Mouse (Mus musculus) adrenal gland, adult 8-10 months (tissue): Measurements from ENCODE around the gene Insyn1. TPM values are rescaled to one million over a fixed set of nuclear protein-coding genes. Genes with fewer than 3 reads are reported as not detected.

ENCODE experiments used
- DNase-seq: peaks from one replicate; pipeline ENCODE4 v3.0.0; 2022
- total RNA-seq, 4 experiments: library from RNA; stranded (reverse); gene quantifications; 2 replicates each; pipeline ENCODE4 v1.2.4; 2022

Gene Insyn1
- total RNA-seq, 4 experiments from 2014 or later, result 10.8 to 13.7 (median 12.4) TPM

GRCm38 (mm10) chr9:58489133-58489864 lies 896 bp downstream of the Insyn1 start:
- no peak for DNase-seq

DNA sequence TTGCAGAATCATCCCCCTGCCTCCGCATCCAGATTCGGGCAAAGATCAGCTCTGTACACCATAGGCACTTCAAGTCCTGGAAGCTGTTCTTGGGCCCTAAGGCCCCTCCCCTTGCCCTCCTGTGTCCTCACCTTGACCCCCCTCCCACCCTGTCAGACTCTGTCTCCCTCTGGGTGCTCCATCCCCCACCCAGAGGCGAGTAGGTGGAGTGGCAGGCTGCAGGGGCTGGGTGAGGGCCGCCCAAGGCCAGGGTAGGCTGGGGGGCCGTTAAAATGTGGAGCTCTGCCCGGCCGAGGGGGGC lies 1.4 kb downstream of the Insyn1 start:
- no peak for DNase-seq

DNA sequence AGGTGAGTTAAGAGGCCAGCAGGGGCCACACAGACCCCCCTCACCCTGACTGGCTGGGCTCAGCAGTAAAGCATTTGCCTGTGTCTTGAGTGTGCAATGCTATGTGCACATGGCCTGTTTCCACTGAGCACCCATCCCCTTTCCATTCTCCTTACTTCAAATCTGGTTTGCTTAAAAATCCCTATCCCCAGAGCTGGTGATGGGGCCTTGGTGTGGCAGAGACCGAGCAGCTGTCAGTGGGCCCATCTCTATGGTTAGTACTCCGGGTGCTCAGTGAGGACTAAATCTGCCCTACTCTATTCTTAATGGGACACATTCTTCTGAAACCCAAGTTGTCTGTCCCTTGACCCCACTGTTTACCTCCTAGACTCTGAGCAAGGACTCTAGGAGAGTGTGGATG lies 2.0 kb downstream of the Insyn1 start:
- DNase-seq, result no peak

DNA sequence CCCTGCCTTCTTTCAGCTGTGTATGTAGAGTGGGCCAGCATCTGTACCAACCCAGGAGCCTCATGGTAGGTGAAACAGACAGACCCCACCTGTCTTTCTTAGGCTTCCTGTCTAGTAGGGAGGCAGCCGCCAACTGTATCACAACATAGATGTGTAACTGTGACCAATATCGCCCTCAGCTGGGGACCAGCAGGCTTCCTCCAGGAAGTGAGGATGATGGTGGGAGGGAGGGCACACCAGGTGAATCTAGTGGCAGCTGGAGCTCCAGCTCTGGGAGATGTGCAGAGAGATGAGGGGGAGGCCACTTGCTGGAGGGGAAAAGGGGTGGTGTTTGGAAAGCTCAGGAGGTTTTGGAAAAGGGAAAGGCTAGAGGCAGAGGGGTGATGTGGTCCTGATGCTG lies 6.6 kb downstream of the Insyn1 start:
- no peak for DNase-seq

- DNase-seq, result no peak
Observed at GRCm38 (mm10) chr9:58496470-58497182, 8.2 kb downstream of the Insyn1 start.

- DNase-seq, result no peak
Observed at GRCm38 (mm10) chr9:58497942-58498341, 9.5 kb downstream of the Insyn1 start.

DNA sequence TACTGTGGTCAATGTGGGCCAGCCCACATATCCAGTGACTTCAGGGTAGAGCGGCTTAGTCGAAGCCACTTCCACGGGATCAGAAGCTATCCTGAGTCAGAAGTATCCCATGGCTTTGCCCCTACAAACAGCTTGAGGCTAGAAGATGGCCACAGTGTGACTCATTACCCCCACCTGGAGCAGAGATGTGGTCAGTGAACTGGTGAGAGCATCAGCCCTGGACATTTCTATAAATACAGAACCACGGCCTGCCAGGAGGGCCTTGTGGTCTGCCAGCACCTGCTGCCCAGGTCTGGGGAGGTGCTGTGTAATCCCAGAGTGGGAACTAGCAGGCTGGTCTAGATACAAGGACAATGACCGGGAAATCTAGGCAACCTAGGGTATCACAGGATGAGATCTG lies 12.5 kb downstream of the Insyn1 start:
- no peak for DNase-seq

- no peak for DNase-seq
Observed at GRCm38 (mm10) chr9:58507216-58508005, 19.0 kb downstream of the Insyn1 start.

- DNase-seq, result no peak
Observed at GRCm38 (mm10) chr9:58510452-58510851, 22.0 kb downstream of the Insyn1 start.

GRCm38 (mm10) chr9:58513749-58514148 lies 25.3 kb downstream of the Insyn1 start:
- DNase-seq, result no peak

GRCm38 (mm10) chr9:58516480-58516879 lies 28.1 kb downstream of the Insyn1 start:
- DNase-seq, result no peak

DNA sequence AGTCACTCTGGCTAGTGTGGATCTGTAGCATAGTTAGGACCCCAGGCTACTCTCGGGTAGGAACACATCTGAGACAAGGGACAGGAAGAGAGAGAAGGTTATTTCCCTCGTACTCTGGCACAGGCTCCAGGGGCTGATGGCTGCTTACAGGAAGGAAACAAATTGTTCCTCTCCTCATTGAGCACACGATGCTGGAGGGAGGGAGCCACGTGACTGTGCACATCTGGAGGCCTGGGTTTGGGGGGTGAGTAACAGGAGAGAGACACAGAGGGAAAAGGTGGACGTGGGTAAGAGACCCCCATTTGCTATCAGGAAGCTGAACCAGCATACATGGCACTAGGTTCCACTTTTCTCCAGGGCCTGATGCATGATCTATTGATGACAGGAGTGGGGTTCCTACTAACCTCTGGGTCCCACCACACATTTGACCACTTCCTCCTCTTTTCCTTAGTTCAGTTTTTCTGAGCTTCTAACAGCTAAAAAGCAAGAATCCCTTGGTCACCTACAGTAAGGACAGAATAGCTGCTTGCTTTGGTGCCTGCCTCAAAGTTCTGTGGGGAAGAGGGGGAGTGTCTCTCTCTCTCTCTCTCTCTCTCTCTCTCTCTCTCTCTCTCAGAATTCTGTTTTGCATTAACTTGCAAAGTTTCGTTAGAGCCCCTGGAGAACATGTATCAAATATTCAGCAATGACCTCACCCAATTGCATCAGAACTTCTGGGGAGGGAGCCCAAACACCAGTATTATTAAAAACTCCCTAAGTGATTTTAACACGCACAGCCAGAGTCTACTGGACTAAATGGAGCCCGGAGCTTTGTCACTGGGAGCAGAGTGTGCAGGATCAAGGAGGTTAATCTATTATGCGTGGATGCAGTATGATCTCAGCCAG lies 29.7 kb downstream of the Insyn1 start:
- no peak for DNase-seq

DNA sequence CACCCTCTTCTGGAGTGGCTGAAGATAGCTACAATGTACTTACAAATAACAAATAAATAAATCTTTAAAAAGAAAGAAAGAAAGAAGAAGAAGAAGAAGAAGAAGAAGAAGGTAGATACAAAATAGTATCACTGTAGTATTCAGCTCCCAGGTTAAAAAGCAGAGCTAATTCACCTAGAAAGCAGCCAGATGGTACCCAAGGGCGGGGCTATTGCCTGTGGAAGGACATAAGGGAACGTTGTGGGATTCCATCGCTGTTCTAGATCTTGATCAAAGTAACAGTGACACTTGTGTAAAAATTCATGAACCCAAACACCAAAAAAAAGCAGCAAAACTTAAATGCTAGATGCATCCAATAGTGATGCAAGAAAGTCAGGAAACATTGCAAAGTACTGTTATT lies 31.6 kb downstream of the Insyn1 start:
- no peak for DNase-seq

DNA sequence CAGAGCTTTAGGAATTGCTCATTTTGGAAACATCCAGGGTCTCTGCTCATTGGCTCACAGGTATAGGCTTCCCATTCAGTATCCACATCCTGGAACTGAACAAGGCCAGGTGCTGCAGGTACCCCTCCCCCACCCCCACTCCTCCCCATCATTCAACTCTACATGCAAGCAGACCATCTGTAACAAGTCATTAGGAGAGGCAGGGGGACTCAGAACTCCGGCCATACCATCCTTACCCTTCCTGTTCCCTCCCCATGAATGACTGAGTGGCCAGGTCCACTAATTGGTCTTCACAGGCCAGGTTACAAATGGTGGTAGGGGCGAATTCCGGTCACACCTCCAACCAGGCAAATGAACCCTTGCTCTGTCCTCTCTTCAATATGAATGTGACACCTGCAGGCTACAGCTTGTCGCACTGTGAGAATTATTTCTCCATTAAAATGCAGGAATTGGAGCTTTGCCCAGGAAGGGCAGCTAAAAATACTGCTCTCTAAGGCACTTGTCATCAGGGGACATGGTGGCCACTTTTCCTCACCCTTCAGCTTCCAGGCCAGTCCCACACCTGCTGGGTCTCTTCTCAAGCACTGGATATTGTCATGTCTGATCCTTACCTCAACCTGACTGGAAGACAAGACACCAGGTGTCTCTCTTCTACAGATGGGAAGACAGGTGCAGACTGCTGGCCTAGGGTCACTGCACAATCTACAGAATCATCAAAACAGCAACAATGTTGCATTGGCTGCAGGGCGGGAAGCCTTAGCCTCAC lies 32.6 kb downstream of the Insyn1 start:
- no peak for DNase-seq

DNA sequence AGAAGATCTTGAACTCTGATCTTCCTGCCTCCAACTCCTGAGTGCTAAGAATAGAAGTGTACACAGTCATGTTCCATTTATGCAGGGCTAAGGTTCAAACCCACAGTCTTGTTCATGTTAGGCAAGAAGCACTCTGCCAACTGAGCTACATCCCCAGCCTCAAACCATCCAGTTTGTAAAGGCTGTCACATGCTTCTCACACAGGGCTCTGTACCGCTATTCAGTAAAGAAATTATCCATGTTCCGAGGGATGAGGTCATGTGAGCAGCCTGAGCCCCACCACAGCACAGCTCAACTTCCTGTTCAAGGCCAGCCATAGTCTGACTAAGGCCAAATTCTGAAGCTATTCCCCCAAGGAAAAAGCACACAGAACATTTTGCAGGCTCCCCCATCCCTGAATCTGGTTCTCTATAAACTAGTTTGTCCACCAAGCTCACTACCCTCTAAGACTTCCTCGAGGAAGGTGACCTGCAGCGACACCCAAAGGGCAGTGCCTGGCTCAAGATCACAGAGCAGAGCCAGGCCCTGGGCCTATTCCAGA lies 33.5 kb downstream of the Insyn1 start:
- DNase-seq, result no peak

DNA sequence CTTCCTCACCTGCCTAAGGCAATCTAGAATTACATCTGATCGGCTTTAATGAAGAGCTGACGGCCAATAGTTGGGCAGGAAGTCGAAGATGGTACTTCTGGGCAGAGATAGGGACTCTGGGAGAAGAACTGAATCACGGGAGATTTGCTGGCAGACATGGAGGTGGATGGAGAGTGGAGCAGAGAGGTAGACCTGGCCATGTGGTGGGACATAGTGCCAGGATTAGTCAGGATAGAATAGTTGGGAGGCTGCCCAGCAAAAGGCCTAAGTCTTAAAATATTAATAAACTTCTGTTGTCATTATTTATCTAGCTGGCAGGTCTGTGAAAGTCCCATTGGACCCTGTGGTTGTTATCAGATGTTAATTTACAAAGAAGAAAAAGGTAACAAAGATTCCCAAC lies 36.7 kb downstream of the Insyn1 start:
- DNase-seq, result no peak

DNA sequence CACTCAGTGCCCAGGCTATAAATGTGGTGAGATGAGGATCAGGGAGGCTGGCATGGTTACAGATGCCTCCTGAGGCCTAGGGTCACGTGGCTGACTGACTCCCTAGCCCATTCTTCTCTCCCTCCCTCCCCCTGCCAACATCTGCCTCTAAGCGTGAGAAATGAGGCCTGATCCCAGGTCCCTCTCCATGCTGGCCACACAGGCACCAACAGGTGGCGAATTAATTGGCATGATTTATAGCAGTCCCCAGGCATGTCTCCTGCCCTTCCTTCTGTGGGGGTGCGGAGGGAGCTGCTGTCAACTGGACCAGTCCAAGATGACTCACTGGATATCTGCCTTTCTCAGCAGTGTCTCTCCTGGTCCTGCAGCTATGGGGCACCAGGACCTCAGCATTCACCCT lies 39.4 kb downstream of the Insyn1 start:
- no peak for DNase-seq

DNA sequence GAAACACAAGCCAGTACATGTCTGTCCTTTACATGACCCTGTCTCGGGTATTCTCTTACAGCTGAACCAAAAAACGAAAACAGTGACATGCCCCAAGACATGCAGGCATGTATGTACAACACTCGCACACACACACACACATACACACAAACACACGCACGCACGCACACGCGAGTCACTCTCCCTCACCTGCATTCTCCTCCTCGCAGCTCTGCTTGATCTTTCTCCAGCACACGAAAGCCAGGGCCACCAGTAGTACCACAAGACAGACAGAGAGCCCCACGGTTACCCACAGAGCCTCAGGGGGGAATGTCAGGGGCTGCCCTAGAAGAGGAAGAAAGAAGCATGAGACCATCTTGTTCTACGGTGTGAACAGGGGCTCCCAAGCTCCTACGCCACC lies 42.0 kb downstream of the Insyn1 start:
- DNase-seq, result no peak

GRCm38 (mm10) chr9:58532236-58532635 lies 43.8 kb downstream of the Insyn1 start:
- DNase-seq, result no peak

- no peak for DNase-seq
Observed at GRCm38 (mm10) chr9:58533322-58533721, 44.9 kb downstream of the Insyn1 start.

GRCm38 (mm10) chr9:58534766-58535165 lies 46.4 kb downstream of the Insyn1 start:
- no peak for DNase-seq
